Mouse (Mus musculus) erythroblast, embryonic 14.5 days (primary cell): ENCODE results near the gene Slc50a1.

Experiments
- GATA1 ChIP-seq: IDR thresholded peaks from 2 replicates; pipeline ENCODE4 v1.6.1; 2012; ENCODE audit warnings: low read length, inconsistent platforms, mixed read lengths
- TAL1 ChIP-seq: IDR thresholded peaks from 3 replicates; pipeline ENCODE4 v1.6.1; 2012; ENCODE audit warnings: low read length, inconsistent platforms, mixed read lengths

GRCm38 (mm10) chr3:89284261-89284660 is 13.9 kb upstream of the Slc50a1 start:
- TF ChIP-seq GATA1 (no peak), TAL1 (no peak)
